ENCODE assay signal across 18 mouse cellular contexts in genomic region chr15:32012838-32013237, GRCm38 (mm10).
DNase-seq lines count a peak whose midpoint lies in the region; ATAC-seq and TF ChIP-seq lines count a peak whose summit lies in the region.
"Had no signal": no experiment of that assay in that cellular context is flagged by ENCODE, and none has a peak within 500 bp of the region (broad histone marks: within the 10 kb centered on the region; RNA-seq: fewer than 3 reads in every experiment).

No protein-coding gene starts in this region.

- peak; percentile 97 for TF ChIP-seq EP300 in lung, postnatal 0 days (IDR thresholded peaks at IDR 0.05)

- TF ChIP-seq POLR2A in small intestine, adult 2 months (IDR thresholded peaks at IDR 0.05; ENCODE audit: low read depth, low read length): no peak

- no peak overlapping the region for H3K9ac ChIP-seq in lung, embryonic 16.5 days (ENCODE audit: low read length)
- no peak overlapping the region for H3K9ac ChIP-seq in lung, postnatal 0 days (replicated peaks; ENCODE audit: low read depth)
- H3K9ac ChIP-seq in forebrain, postnatal 0 days: no peak overlapping the region
- H3K9ac ChIP-seq: forebrain, embryonic 13.5 days; heart, embryonic 13.5 days; hindbrain, embryonic 14.5 days had no signal

- peak; percentile 89 for ATAC-seq in lung, embryonic 16.5 days (ENCODE audit: low read depth)
- ATAC-seq in lung, postnatal 0 days: peak; percentile 90
- no peak for ATAC-seq in frontal cortex, adult (ENCODE audit: low TSS enrichment)
- no peak for ATAC-seq in forebrain, postnatal 0 days
- ATAC-seq: forebrain, embryonic 13.5 days had no signal

- H3K4me1 ChIP-seq in lung, embryonic 16.5 days (replicated peaks; ENCODE audit: control insufficient read depth, insufficient read depth, low read length): no peaks in the 10 kb centered on the region
- H3K4me1 ChIP-seq in lung, postnatal 0 days (ENCODE audit: insufficient read depth, low read depth, low read length): no peaks in the 10 kb centered on the region
- peaks cover 3% of the 10 kb centered on the region; the same call in 1 of the 2 replicates for H3K4me1 ChIP-seq in small intestine, adult 2 months (ENCODE audit: control insufficient read depth, insufficient read depth, insufficient read length, low read length)
- no peaks in the 10 kb centered on the region for H3K4me1 ChIP-seq in forebrain, postnatal 0 days (ENCODE audit: insufficient read depth)
- H3K4me1 ChIP-seq: forebrain, embryonic 13.5 days; heart, embryonic 13.5 days had no signal

- no peaks in the 10 kb centered on the region for H3K9me3 ChIP-seq in lung, embryonic 16.5 days (ENCODE audit: control insufficient read depth, low read length)
- no peaks in the 10 kb centered on the region for H3K9me3 ChIP-seq in lung, postnatal 0 days (ENCODE audit: low read length)
- H3K9me3 ChIP-seq in forebrain, postnatal 0 days (ENCODE audit: low read length): no peaks in the 10 kb centered on the region
- H3K9me3 ChIP-seq: embryonic facial prominence, embryonic 10.5 days; forebrain, embryonic 13.5 days; heart, embryonic 13.5 days had no signal

- DNase-seq in heart, adult 11 months: peak; percentile 24
- no peak for DNase-seq in heart, postnatal 4 days
- no peak for DNase-seq in lung, postnatal 14 days
- peak; percentile 82 for DNase-seq in lung, postnatal 0 days (ENCODE audit: low spot score)
- DNase-seq in forebrain, postnatal 0 days: no peak
- DNase-seq: adrenal gland, postnatal 14 days; cerebellum, adult 11-12 months; cerebellum, adult 9-10 months; cerebellum, postnatal 25 days; gastrocnemius, postnatal 14 days; kidney, adult 11 months had no signal

- TF ChIP-seq CTCF in lung, postnatal 0 days (IDR thresholded peaks at IDR 0.05): 0 out of 2 replicates have a peak, but pooled peaks have one; percentile 1
- no peak for TF ChIP-seq CTCF in small intestine, adult 2 months (IDR thresholded peaks at IDR 0.05; ENCODE audit: extremely low read depth, insufficient read length, insufficient replicate concordance, low read depth, low read length)
- no peak for TF ChIP-seq CTCF in forebrain, postnatal 0 days (IDR thresholded peaks at IDR 0.05; ENCODE audit: low read depth)

- H3K36me3 ChIP-seq in lung, embryonic 16.5 days (ENCODE audit: control insufficient read depth, insufficient read depth, low read length): no peaks in the 10 kb centered on the region
- H3K36me3 ChIP-seq in lung, postnatal 0 days (ENCODE audit: insufficient read depth, low read length): no peaks in the 10 kb centered on the region
- no peaks in the 10 kb centered on the region for H3K36me3 ChIP-seq in small intestine, adult 2 months (ENCODE audit: control insufficient read depth, insufficient read depth, low read length)
- no peaks in the 10 kb centered on the region for H3K36me3 ChIP-seq in forebrain, postnatal 0 days (ENCODE audit: insufficient read depth)
- H3K36me3 ChIP-seq: embryonic facial prominence, embryonic 10.5 days; heart, embryonic 13.5 days had no signal

- no peak overlapping the region for H3K27ac ChIP-seq in lung, embryonic 16.5 days (ENCODE audit: low read length)
- H3K27ac ChIP-seq in lung, postnatal 0 days (ENCODE audit: low read length): no peak overlapping the region
- H3K27ac ChIP-seq in small intestine, adult 2 months (ENCODE audit: insufficient read depth, low read depth, low read length): peak overlapping the region; percentile 57; the same call in 1 of the 2 replicates
- H3K27ac ChIP-seq in forebrain, postnatal 0 days (ENCODE audit: low read depth, low read length): no peak overlapping the region
- H3K27ac ChIP-seq: embryonic facial prominence, embryonic 10.5 days; forebrain, embryonic 13.5 days; heart, embryonic 13.5 days; hindbrain, embryonic 14.5 days had no signal

- no peak overlapping the region for H3K4me3 ChIP-seq in lung, embryonic 16.5 days (ENCODE audit: low read length)
- H3K4me3 ChIP-seq in lung, postnatal 0 days (ENCODE audit: low read depth, low read length): no peak overlapping the region
- H3K4me3 ChIP-seq in small intestine, adult 2 months (ENCODE audit: low read depth, low read length): no peak overlapping the region
- H3K4me3 ChIP-seq in forebrain, postnatal 0 days (ENCODE audit: low read depth, low read length): no peak overlapping the region
- H3K4me3 ChIP-seq: embryonic facial prominence, embryonic 10.5 days; forebrain, embryonic 13.5 days; heart, embryonic 13.5 days had no signal

- H3K4me2 ChIP-seq in lung, embryonic 16.5 days (ENCODE audit: low read depth, low read length): no peak overlapping the region
- H3K4me2 ChIP-seq in lung, postnatal 0 days (replicated peaks; ENCODE audit: low read depth, low read length): no peak overlapping the region
- no peak overlapping the region for H3K4me2 ChIP-seq in forebrain, postnatal 0 days (ENCODE audit: low read depth)
- H3K4me2 ChIP-seq: forebrain, embryonic 13.5 days; heart, embryonic 13.5 days; hindbrain, embryonic 14.5 days had no signal

- 35% methylated on average over 5 of the region's 5 CpGs for whole genome bisulfite sequencing in lung, embryonic 16.5 days
- WGBS in lung, postnatal 0 days: 40% methylated on average over 5 of the region's 5 CpGs
- 25% methylated on average over 5 of the region's 5 CpGs for WGBS in small intestine, adult 2 months
- 87% methylated on average over 5 of the region's 5 CpGs for WGBS in forebrain, postnatal 0 days

- no peaks in the 10 kb centered on the region for H3K27me3 ChIP-seq in lung, embryonic 16.5 days (ENCODE audit: control insufficient read depth, insufficient read depth, low read depth, low read length)
- no peaks in the 10 kb centered on the region for H3K27me3 ChIP-seq in lung, postnatal 0 days (replicated peaks; ENCODE audit: insufficient read depth, low read length)
- H3K27me3 ChIP-seq in small intestine, adult 2 months (ENCODE audit: control insufficient read depth, insufficient read depth, low read length): no peaks in the 10 kb centered on the region
- H3K27me3 ChIP-seq in forebrain, postnatal 0 days (ENCODE audit: insufficient read depth, low read length): no peaks in the 10 kb centered on the region
- H3K27me3 ChIP-seq: forebrain, embryonic 13.5 days had no signal

Comparison
In these comparisons a context has a peak if more than half of its experiments do, and no peak if none do; other contexts are left out.
1. DNase-seq: peak in heart, adult 11 months (single experiment) and lung, postnatal 0 days (single experiment); none in heart, postnatal 4 days (single experiment), lung, postnatal 14 days (single experiment) and forebrain, postnatal 0 days (single experiment).
2. ATAC-seq: peak in lung, embryonic 16.5 days (single experiment) and lung, postnatal 0 days (single experiment); none in frontal cortex, adult (single experiment) and forebrain, postnatal 0 days (single experiment).